Mouse (Mus musculus) Muller cell, postnatal 12 days (primary cell): ENCODE results near the gene Dhx16.
"Not testable (repeated sequence)": the region's sequence is repeated elsewhere in the genome, so short reads cannot be mapped to it uniquely, and the experiment has no call there.

ENCODE experiments used
- DNase-seq: peaks from one replicate; pipeline ENCODE4 v3.0.0-alpha.2; 2015; ENCODE audit errors: inconsistent ontology term

Dhx16 gene

DNA sequence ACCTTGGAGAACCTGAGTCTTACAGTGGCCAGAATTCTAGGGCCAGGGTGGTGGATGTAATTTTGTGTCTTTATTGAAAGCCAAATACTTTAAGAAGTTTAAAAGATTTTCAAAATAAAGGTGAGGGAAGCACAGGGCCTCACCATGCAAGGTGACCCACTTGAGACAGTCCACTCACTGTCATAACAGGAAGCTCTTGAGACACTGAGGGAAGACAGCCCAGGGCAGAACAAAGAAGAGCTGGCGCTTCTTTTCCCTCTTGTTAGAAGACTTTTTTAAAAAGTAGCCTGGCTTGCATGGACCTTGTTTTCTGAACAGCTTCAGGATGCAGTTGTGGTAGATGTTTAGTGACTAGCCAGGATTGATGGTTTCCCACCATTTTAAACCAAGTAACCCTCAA is 40.8 kb downstream of the Dhx16 start:
- DNase-seq: no peak

- DNase-seq: peak; percentile 48
These were observed 41.4 kb downstream of the Dhx16 start for GRCm38 (mm10) chr17:35920862-35921562.

GRCm38 (mm10) chr17:35921710-35922109 is 42.1 kb downstream of the Dhx16 start:
- DNase-seq: no peak

DNA sequence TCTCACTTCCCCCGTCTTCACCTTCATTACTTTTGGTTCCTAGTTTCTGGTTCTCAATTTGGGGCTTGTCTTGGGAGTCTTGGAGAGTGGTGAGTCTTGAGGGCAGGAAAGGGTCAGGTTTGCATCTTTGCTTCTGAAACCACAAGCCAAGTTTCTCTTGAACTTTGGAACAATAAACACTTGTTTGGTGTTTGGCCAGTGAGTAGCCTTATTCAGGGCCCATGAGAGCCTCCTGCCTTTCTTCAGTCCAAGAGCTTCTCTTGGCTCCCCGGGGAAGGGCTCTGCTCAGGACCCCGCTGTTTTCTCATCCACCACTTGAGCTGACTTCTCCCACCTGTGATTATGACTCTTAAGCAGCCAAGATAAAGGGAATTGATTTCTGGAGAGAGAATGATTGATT is 42.9 kb downstream of the Dhx16 start:
- no peak for DNase-seq

GRCm38 (mm10) chr17:35923281-35923680 is 43.7 kb downstream of the Dhx16 start:
- no peak for DNase-seq

DNA sequence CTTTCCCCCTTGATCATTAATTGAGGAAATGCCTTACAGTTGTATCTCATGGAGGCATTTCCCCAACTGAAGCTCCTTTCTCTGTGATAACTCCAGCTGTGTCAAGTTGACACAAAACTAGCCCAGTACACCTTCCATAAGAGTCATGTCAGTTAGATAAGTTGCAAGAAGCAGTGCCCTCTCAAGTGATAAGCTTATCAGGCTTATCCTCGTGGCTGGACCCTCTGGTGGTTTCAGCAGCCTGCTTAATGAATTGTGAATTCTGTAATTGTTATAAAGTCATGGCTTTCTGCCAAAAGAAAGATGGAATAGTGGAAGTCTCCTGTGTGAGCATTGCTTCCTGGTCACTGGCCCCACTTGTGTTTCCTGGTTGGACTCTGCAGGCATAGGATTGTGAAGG is 47.9 kb downstream of the Dhx16 start:
- DNase-seq: no peak

- DNase-seq: no peak
These were observed 49.9 kb downstream of the Dhx16 start for GRCm38 (mm10) chr17:35929534-35929933.

- no peak for DNase-seq
These were observed 51.0 kb downstream of the Dhx16 start for GRCm38 (mm10) chr17:35930627-35931026.

GRCm38 (mm10) chr17:35932608-35933007 is 53.0 kb downstream of the Dhx16 start:
- DNase-seq: no peak

DNA sequence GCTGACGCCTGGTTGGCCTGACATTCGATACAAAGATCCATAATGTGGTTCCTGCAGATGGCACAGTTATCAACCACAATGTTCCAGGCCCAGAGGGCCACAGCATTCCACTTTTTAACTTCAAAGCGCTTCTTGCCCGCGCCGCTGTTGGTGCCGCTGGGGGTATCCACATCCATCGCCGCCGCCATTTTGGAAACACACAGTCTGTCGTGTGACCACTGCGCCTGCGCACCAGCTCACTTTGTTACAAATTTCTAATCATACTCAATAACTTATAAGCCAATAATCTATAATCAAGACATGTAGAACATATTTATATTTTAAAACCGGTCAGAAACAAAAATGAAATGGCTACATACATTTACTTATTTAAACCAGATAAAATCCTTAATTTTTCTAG is 56.1 kb downstream of the Dhx16 start:
- not testable (repeated sequence) for DNase-seq

GRCm38 (mm10) chr17:35937700-35938348 is 58.2 kb downstream of the Dhx16 start:
- peak; percentile 41 for DNase-seq

GRCm38 (mm10) chr17:35939108-35939507 is 59.5 kb downstream of the Dhx16 start:
- no peak for DNase-seq

DNA sequence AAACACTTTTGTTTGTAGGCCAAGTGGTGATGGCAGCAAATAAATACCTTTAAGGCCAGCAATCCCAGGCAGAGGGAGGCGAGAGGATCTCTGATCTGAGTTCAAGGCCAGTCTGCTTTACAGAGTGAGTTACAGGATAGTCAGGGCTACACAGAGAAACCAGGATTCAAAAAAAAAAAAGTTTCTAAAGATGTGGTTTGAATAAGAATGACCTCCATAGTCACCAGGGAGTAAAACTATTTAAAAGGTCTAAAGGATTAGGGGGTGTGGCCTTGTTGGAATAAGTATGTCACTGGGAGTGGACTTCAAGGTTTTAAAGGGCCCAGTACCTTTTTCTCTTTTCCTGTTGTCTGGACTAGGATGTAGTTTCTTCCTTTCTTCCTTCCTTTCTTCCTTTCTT is 60.3 kb downstream of the Dhx16 start:
- DNase-seq: no peak
